Mouse (Mus musculus) small intestine, adult 2 months (tissue): ENCODE measurements around the gene Ptprk.

ENCODE experiments used
- CTCF ChIP-seq: fragments of 200-500 bp; IDR thresholded peaks from 2 replicates; pipeline ENCODE4 v1.5.1; 2012; ENCODE audit warnings: low read depth, mild to moderate bottlenecking, control low read depth, inconsistent platforms, low read length, moderate library complexity, mixed read lengths; ENCODE audit not compliant: insufficient replicate concordance, insufficient read length; ENCODE audit errors: extremely low read depth
- POLR2A ChIP-seq: fragments of 200-500 bp; IDR thresholded peaks from 2 replicates; pipeline ENCODE4 v1.6.1; 2012; ENCODE audit warnings: low read depth, mild to moderate bottlenecking, control low read depth, inconsistent platforms, low read length, moderate library complexity

- no peak for TF ChIP-seq CTCF
- TF ChIP-seq POLR2A: no peak
Observed at GRCm38 (mm10) chr10:28186018-28186800, 111.6 kb downstream of the Ptprk start.
